Mouse (Mus musculus) myocyte (in vitro differentiated cells): ENCODE results near the gene Ccdc182.

Experiments
- CEBPB ChIP-seq: IDR thresholded peaks from 2 replicates; pipeline ENCODE4 v1.6.1; 2011; ENCODE audit warnings: mild to moderate bottlenecking, moderate library complexity; ENCODE audit not compliant: poor library complexity, insufficient read depth, severe bottlenecking
- E2F4 ChIP-seq: IDR thresholded peaks from one replicate; pipeline ENCODE4 v1.6.1; 2011; ENCODE audit warnings: mild to moderate bottlenecking, control low read depth, moderate library complexity; ENCODE audit not compliant: insufficient read depth
- MAX ChIP-seq: IDR thresholded peaks from one replicate; pipeline ENCODE4 v1.6.1; 2011; ENCODE audit warnings: low read depth, mild to moderate bottlenecking, control low read depth
- POLR2A ChIP-seq: IDR thresholded peaks from one replicate; pipeline ENCODE4 v1.6.1; 2011; ENCODE audit warnings: low read depth, mild to moderate bottlenecking, control low read depth, moderate library complexity; ENCODE audit not compliant: insufficient read length
- SRF ChIP-seq: IDR thresholded peaks from one replicate; pipeline ENCODE4 v1.6.1; 2011; ENCODE audit warnings: low read depth; ENCODE audit not compliant: control insufficient read depth, insufficient read length
- TCF12 ChIP-seq: IDR thresholded peaks from one replicate; pipeline ENCODE4 v1.6.1; 2011; ENCODE audit warnings: mild to moderate bottlenecking, control low read depth; ENCODE audit not compliant: poor library complexity, insufficient read depth, severe bottlenecking

GRCm38 (mm10) chr11:88264889-88265288 lies 29.0 kb upstream of the Ccdc182 start:
- TF ChIP-seq POLR2A: no peak
- no peak for TF ChIP-seq MAX
- TF ChIP-seq SRF: no peak
- no peak for TF ChIP-seq TCF12
- no peak for TF ChIP-seq E2F4
- no peak for TF ChIP-seq CEBPB
